Mouse (Mus musculus) E14TG2a.4 (cell line): ENCODE data around the gene Usp38.

ENCODE experiments used
- CTCF ChIP-seq: conservative IDR thresholded peaks from 2 replicates; pipeline ENCODE4 v1.5.1; 2014; ENCODE audit warnings: low read length
- NANOG ChIP-seq: IDR thresholded peaks from 2 replicates; pipeline ENCODE4 v1.6.1; 2014; ENCODE audit warnings: borderline replicate concordance, low read length, mixed read lengths
- POU5F1 ChIP-seq: IDR thresholded peaks from 2 replicates; pipeline ENCODE4 v1.6.1; 2014; ENCODE audit warnings: low read length, borderline replicate concordance

DNA sequence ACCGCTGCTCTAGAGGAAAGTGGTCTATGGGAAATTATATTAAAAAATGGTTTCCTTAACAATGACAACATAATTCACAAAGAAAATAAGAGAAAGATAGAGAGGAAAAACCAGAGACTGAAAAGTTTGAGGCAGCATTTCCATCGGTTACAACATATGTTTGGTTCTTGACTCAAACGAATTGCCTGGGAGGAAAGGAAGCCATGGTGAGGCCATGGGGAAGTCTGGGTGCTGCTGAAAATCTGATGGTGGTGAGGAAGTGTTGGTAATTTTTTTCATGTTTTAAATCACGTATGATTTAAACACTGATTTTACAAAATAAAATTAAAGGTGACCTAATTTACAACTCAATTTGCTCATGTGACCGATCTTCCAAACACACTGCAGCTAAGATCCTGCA, 45.3 kb downstream of the Usp38 start:
- TF ChIP-seq CTCF (no peak), NANOG (no peak), POU5F1 (no peak)
